Mouse (Mus musculus) CD4-positive, CD25-positive, alpha-beta regulatory T cell (primary cell): ENCODE data around the gene Prm3. TPM values are rescaled to one million over a fixed set of nuclear protein-coding genes. Genes with fewer than 3 reads are reported as not detected.

Source experiments
- polyA plus RNA-seq: library from polyadenylated mRNA; unstranded; fragments of 100-300 nt; shearing (Covaris generic); gene quantifications from one replicate; pipeline ENCODE4 v1.2.1, GENCODE M21; 2017

The Prm3 gene
- polyA plus RNA-seq: not detected

GRCm38 (mm10) chr16:10790702-10791101, at the start of gene Prm3:
Prm3 (minus strand) TSS chr16:10790914.

GRCm38 (mm10) chr16:10834911-10835587, 44.3 kb upstream of the Prm3 start, which contains the start of gene Rmi2:
Rmi2 (plus strand) TSS chr16:10835059.

GRCm38 (mm10) chr16:10812865-10813371, 22.2 kb upstream of the Prm3 start, which contains the start of gene Gm11172:
Gm11172 (plus strand) TSS chr16:10812915.

GRCm38 (mm10) chr16:10805789-10806527, 15.2 kb upstream of the Prm3 start, which contains the start of gene Prm1:
Prm1 (minus strand) TSS chr16:10805839.

GRCm38 (mm10) chr16:10796034-10796433, 5.3 kb upstream of the Prm3 start, which contains the start of gene Prm2:
Prm2 (minus strand) TSS chr16:10796134.

GRCm38 (mm10) chr16:10788271-10788670, 2.4 kb downstream of the Prm3 start, which contains the start of gene Tnp2:
Tnp2 (minus strand) TSS chr16:10788660.

GRCm38 (mm10) chr16:10785371-10786231, 5.1 kb downstream of the Prm3 start, which contains the start of gene Socs1:
Socs1 (minus strand) TSS chr16:10785536.

Other genes starting within 250 kb of the Prm3 start
- 36.4 TPM for gene Dexi, start 247.9 kb downstream of the Prm3 start, polyA plus RNA-seq
- gene Clec16a, start 245.6 kb downstream of the Prm3 start, polyA plus RNA-seq: 23.7 TPM
- gene Socs1, start 5.4 kb downstream of the Prm3 start, polyA plus RNA-seq: 145 TPM
- gene Tnp2, start 2.3 kb downstream of the Prm3 start, polyA plus RNA-seq: 3.1 TPM
- gene Prm2, start 5.2 kb upstream of the Prm3 start, polyA plus RNA-seq: not detected
- 0.95 TPM for gene Prm1, start 14.9 kb upstream of the Prm3 start, polyA plus RNA-seq
- gene Gm11172, start 22.0 kb upstream of the Prm3 start, polyA plus RNA-seq: not detected
- gene Rmi2, start 44.1 kb upstream of the Prm3 start, polyA plus RNA-seq: 4.1 TPM